Mouse (Mus musculus): ENCODE measurements at regions not wholly inside any gene's neighbourhood (a gene's known extent, or its start where the extent isn't known, plus 50 kb on each side); places are given as distances from the start of the nearest gene placed in this dataset.

DNA sequence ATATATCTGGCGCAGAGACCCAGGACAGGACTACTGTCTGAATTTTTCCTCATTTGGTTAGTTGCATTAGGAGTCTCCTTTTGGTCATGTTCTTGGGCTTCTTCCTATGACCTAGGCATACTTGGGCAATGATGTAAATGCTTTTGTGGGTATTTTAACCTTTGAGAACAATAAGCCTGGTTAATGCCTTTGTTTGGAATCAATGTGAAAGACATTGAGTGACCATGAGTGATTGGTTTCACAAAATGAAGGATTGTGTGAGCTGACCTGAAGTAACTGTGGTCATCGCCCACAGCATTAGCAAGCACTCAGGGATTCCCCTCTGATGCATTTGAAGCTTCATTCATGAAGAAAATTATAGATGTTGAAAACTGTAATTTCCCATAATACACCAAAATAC is 61.9 kb upstream of the Abcb5 start:
- TF ChIP-seq POLR2A (IDR thresholded peaks at IDR 0.05; ENCODE audit: low read depth, low read length) (no peak), CTCF (IDR thresholded peaks at IDR 0.05; ENCODE audit: borderline replicate concordance, insufficient read depth, low read length) (no peak)
